Mouse (Mus musculus) urinary bladder, postnatal 25 days (tissue): ENCODE data around the gene Rbp4.

Source experiments
- DNase-seq: peaks from one replicate; pipeline ENCODE4 v3.0.0; 2022; ENCODE audit warnings: low spot score

The Rbp4 gene

DNA sequence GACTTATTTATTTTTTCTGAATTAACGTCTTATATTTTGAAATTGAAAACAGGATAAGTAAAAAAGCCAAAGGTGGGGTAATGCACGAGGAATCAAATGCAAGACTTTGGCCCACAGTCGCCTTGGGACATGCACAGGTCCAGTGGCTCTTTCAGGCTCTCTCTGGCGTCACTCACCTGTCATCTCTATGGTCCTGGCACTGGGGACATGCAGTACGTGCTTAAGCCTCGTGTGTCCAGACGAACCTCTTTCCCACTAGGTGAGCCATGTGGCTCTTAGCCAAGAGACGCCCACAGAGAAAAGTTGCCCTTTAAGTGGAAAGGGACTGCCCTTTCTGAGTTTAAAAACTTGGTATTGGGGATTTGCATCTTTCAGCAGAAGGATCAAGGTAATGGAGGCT, 35.7 kb downstream of the Rbp4 start:
- no peak for DNase-seq

DNA sequence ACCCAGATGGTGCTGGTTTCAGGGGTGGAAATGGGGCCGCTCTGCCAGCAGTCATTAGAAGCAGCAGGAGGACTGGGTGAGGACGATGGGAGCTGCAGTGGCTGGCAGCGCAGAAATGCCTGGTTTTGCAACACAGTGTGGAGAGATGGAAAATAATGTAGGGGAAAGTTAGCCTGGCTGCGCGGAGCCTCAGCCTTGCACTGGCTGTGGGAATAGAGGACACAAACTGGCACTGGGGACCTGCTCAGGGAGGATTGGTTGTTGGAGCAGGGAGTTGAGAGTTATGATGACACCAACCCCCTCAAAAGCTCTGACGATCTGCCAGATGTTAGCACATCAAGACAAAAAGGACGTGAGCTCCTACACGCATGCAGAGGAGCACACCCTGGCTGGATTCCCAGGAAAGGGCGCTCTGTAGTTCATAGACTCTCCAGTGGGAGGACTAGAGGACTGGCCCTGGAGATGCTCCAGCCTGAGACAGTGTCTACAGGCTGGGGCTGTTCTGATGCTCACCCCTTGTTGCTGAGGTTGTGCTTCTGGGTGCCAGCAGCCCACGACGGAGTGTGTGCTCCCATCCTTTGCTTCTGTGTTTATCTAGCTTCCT, 38.0 kb downstream of the Rbp4 start:
- DNase-seq, result peak; percentile 30

DNA sequence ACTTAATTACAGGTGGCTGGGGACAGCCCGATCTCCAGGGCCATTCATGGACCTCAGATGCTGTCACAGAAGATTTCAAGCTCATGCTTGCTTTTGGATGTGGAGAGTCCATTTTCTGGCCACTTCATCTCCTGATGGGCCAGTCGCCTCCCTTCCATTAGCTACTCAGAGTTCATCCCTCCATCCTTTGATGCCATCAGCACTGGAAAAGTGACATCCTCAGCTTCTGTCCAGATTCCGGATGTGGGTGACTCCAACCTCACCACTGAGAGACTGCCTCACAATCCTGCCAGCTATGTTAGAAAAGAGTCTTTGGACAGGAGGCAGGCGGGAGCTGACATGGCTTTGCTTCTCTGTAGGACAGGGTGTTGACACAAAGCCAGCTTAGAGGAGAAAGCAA, 39.2 kb downstream of the Rbp4 start:
- DNase-seq, result no peak

DNA sequence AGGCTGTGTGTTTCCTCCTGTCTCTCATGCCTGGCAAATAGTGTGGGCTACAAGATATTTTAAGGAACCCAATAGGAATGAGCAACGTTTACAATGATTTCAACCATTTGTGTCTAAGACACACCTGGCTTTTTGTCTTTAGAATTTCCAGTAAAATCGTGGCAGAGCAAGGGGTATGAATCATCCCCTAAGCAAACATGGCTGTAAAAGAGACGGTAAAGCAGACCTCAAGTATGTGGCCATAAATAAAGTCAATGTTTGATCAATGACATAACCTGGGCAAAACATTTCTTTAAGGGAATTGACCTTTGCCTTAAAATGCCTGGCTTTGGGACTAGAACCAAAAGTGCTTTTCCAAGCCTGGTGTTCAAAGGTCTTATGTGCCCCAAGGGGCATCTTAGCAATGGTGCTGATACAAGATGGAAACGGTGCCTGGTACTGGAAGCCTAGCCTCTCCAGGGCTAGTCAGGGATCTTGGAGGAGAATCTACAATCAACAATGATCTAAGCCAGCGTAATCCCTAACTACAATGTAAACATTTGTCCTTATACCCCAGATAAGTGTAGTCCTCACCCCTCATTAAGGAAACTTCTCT, 42.1 kb downstream of the Rbp4 start:
- no peak for DNase-seq

DNA sequence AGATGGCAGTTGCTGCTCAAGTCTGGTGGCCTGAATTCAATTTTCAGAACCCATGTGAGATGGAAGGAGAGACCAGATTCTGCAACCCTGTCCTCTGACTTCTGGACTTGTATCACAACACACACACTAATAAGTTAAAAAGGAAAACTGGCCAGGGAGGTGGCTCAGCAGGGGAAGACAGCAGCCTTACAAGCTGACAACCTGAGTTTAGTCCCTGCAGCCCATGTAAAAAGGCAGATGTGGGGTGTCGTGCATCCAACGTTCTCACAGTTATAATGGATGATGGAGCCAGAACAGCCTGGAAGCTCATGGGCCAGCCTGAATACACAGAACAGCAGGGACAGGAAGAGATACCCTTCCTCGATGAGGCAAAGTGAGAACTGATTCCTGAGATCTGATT, 43.7 kb downstream of the Rbp4 start:
- DNase-seq, result no peak

DNA sequence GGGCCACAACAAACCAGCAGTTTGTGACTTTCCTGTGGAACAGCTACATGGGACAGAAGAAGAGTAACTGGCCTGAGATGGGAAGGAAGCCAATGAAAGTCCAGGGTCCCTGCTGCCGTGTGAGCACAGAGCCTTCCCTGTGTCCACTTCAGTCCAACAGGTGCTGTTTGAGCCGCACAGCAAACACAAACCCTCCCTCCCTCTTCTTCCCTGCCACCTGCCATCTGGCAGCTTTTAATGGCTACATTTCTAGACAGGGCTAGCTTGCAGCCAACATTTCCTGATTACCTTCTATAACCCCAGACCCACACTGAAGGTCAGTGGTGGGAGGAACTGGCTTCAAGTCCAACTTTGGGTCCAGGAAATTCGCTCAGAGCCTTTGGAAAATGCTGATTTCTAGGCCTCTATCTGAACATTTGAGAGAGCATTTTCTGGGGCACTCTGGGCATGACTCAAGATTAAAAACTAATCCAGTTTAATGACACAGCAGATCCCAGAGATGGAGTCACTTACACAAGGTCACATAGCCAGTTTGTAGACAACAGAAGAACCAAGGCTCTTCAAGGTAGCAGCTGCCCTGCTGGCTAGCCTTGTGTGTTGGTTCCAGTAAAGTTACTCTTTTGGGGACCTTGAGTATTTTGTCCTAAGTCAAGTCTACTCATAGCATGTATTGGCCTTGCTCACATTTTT, 47.1 kb downstream of the Rbp4 start:
- no peak for DNase-seq

DNA sequence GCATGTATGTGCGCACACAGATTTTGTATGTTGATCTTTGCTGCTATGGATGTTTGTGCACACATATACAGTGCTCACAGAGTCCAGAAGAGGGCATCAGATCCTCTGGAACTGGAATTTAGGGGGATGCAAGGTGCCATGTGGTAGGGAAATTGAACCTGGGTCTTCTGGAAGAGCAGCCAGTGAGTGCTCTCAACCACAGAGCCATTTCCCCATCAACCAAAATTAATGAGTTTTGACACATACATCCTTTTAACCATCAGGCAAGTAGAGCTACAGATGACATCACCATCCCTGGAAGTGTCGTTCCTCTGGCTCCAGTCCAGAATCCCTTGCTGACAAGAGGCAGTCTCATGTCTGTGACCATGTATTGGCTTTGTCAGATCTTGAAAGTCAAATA, 48.8 kb downstream of the Rbp4 start:
- no peak for DNase-seq

DNA sequence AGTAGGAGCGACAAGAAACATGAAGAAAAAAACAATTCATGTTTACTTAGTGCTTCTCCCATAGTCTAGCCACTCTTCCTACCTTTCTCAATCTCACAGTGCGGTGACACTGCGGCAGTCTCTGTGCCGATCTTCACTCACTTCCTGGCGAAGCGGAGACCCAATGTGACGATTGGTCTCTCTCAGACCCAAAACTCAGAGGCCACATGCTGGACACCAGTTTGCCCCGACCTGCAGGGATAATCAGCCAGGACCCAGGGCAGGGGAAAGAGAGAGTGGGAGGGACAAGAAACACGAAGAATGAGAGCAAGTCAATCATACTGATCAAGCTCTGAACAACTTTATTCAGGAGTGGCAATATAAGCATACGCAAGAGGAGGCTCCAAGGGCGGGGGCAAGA, 50.0 kb downstream of the Rbp4 start:
- DNase-seq, result no peak

DNA sequence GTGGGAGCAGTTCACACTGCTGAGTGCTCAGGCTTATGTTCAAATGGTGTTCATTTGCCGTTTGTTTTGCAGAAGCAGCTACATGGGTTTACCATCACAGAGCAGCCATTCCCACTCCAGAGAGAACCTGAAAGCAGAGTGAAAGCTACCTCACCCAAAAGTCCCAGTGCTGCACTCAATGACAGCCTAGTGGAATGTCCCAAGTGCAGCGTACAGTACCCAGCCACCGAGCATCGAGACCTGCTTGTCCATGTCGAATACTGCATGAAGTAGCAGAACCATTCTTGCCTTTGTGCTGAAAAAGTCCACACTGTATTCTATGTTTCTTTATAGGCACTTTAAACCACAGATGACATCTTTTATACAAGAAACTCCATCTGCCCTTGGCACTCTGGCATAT, 51.9 kb downstream of the Rbp4 start:
- no peak for DNase-seq
